Mouse (Mus musculus): ENCODE data around the gene Zbtb8b. TPM values are rescaled to one million over a fixed set of nuclear protein-coding genes. Genes with fewer than 3 reads are reported as not detected.

The Zbtb8b gene
- polyA plus RNA-seq, 1 experiment from 2014 or later, result 5.7 TPM

GRCm38 (mm10) chr4:129390216-129390743 lies 50.4 kb downstream of the Zbtb8b start:
- Histone ChIP-seq H3K9ac (replicated peaks; ENCODE audit: low read length) (no peak overlapping the region), H3K4me2 (replicated peaks; ENCODE audit: low read depth, low read length) (no peak overlapping the region), H3K36me3 (ENCODE audit: insufficient read depth, low read length) (no peaks in the 10 kb centered on the region), H3K9me3 (ENCODE audit: low read length) (no peaks in the 10 kb centered on the region), H3K4me3 (ENCODE audit: low read length) (no peak overlapping the region), H3K27me3 (ENCODE audit: insufficient read depth, low read length) (no peaks in the 10 kb centered on the region), H3K27ac (ENCODE audit: low read length) (no peak overlapping the region), H3K4me1 (ENCODE audit: insufficient read depth, low read length) (peaks cover 8% of the 10 kb centered on the region; the same call in 1 of the 2 replicates)
- WGBS, result 84% methylated on average over 14 of the region's 14 CpGs
- no peak for ATAC-seq (ENCODE audit: low FRiP score, low TSS enrichment)

DNA sequence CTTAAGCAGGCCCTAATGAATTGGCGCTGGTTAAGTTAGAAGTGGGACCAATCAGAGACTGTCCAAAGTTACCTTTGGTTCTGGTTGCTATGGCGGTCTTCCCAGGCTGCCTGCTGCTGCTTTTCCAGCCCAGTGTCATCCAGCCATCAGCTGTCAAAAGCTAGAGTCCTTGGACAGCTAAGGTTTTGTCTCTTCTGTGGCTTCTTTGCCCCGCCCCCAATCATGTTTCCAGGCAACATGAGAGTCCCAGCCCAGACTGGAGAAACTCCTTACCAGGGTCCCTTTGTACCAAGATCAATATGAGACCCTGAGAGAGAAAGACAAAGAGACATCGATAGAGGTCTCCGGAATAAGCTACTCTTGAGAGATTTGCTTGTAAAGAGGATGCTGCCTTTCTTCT lies 52.2 kb downstream of the Zbtb8b start:
- H3K27ac ChIP-seq (ENCODE audit: low read length), result no peak overlapping the region
- no peak overlapping the region for H3K4me3 ChIP-seq (ENCODE audit: low read length)
- no peaks in the 10 kb centered on the region for H3K27me3 ChIP-seq (ENCODE audit: insufficient read depth, low read length)
- H3K36me3 ChIP-seq (ENCODE audit: insufficient read depth, low read length), result no peaks in the 10 kb centered on the region
- no peak overlapping the region for H3K4me2 ChIP-seq (replicated peaks; ENCODE audit: low read depth, low read length)
- 89% methylated on average over 5 of the region's 5 CpGs for WGBS
- H3K9ac ChIP-seq (replicated peaks; ENCODE audit: low read length), result no peak overlapping the region
- no peak for ATAC-seq (ENCODE audit: low FRiP score, low TSS enrichment)
- H3K4me1 ChIP-seq (ENCODE audit: insufficient read depth, low read length), result no peaks in the 10 kb centered on the region; the same call in 1 of the 2 replicates
- no peaks in the 10 kb centered on the region for H3K9me3 ChIP-seq (ENCODE audit: low read length)

- ATAC-seq (ENCODE audit: low FRiP score, low TSS enrichment), result no peak
- no peak overlapping the region for H3K4me2 ChIP-seq (replicated peaks; ENCODE audit: low read depth, low read length)
- no peaks in the 10 kb centered on the region; the same call in 1 of the 2 replicates for H3K4me1 ChIP-seq (ENCODE audit: insufficient read depth, low read length)
- H3K4me3 ChIP-seq (ENCODE audit: low read length), result no peak overlapping the region
- 54% methylated on average over 1 of the region's 2 CpGs for WGBS
- no peaks in the 10 kb centered on the region for H3K36me3 ChIP-seq (ENCODE audit: insufficient read depth, low read length)
- H3K27me3 ChIP-seq (ENCODE audit: insufficient read depth, low read length), result no peaks in the 10 kb centered on the region
- no peaks in the 10 kb centered on the region for H3K9me3 ChIP-seq (ENCODE audit: low read length)
- H3K27ac ChIP-seq (ENCODE audit: low read length), result no peak overlapping the region
- no peak overlapping the region for H3K9ac ChIP-seq (replicated peaks; ENCODE audit: low read length)
These were observed 53.7 kb downstream of the Zbtb8b start for GRCm38 (mm10) chr4:129386989-129387388.

- no peaks in the 10 kb centered on the region for H3K9me3 ChIP-seq (ENCODE audit: low read length)
- H3K9ac ChIP-seq (replicated peaks; ENCODE audit: low read length), result no peak overlapping the region
- no peaks in the 10 kb centered on the region; the same call in 1 of the 2 replicates for H3K4me1 ChIP-seq (ENCODE audit: insufficient read depth, low read length)
- no peak overlapping the region for H3K27ac ChIP-seq (ENCODE audit: low read length)
- no peaks in the 10 kb centered on the region for H3K27me3 ChIP-seq (ENCODE audit: insufficient read depth, low read length)
- H3K4me3 ChIP-seq (ENCODE audit: low read length), result no peak overlapping the region
- no peak overlapping the region for H3K4me2 ChIP-seq (replicated peaks; ENCODE audit: low read depth, low read length)
- H3K36me3 ChIP-seq (ENCODE audit: insufficient read depth, low read length), result no peaks in the 10 kb centered on the region
- WGBS, result 91% methylated on average over 8 of the region's 8 CpGs
- no peak for ATAC-seq (ENCODE audit: low FRiP score, low TSS enrichment)
These were observed 54.2 kb downstream of the Zbtb8b start for GRCm38 (mm10) chr4:129386269-129386946.

DNA sequence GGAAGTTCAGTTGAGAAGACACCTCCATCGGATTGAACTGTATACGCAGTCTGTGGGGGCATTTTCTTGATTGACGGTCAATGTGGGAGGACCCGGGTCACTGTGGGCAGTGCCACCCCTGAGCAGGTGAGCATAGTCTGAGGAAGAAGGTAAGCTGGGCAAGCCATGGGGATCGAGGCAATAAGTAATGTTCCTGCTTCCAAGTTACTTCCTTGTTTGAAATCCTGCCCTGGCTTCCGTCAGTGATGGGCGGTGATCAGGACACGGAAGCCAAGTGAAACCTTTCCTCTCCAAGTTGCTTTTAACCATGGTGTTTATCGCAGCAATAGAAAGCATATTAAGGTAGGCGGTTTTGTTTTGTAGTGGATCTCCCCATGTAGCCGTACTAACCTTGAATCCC lies 55.0 kb downstream of the Zbtb8b start:
- no peak overlapping the region for H3K9ac ChIP-seq (replicated peaks; ENCODE audit: low read length)
- no peaks in the 10 kb centered on the region for H3K9me3 ChIP-seq (ENCODE audit: low read length)
- WGBS, result 85% methylated on average over 11 of the region's 11 CpGs
- no peak overlapping the region for H3K4me2 ChIP-seq (replicated peaks; ENCODE audit: low read depth, low read length)
- H3K4me3 ChIP-seq (ENCODE audit: low read length), result no peak overlapping the region
- no peak overlapping the region for H3K27ac ChIP-seq (ENCODE audit: low read length)
- H3K4me1 ChIP-seq (ENCODE audit: insufficient read depth, low read length), result no peaks in the 10 kb centered on the region; the same call in 1 of the 2 replicates
- no peaks in the 10 kb centered on the region for H3K27me3 ChIP-seq (ENCODE audit: insufficient read depth, low read length)
- no peak for ATAC-seq (ENCODE audit: low FRiP score, low TSS enrichment)
- no peaks in the 10 kb centered on the region for H3K36me3 ChIP-seq (ENCODE audit: insufficient read depth, low read length)

DNA sequence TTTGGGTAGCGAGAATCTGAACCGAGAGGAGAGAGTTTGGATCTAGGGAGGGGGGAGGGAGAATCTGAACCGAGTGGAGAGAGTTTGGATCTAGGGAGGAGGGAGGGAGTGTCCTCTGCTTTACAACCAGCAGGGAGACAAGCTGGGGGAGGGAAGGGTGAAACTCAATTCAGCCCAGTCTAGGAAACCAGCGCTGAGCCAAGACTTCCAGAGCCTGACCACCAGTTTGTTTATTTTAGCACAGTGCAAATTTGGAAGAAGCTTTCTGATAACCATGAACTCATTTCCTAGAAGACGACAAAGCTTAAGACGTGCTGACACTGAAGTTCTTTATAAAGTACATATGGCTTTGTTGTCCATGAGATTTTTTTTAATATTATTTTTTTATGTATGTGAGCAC lies 56.2 kb downstream of the Zbtb8b start:
- 15% methylated on average over 6 of the region's 6 CpGs for WGBS
- H3K4me3 ChIP-seq (ENCODE audit: low read length), result no peak overlapping the region

GRCm38 (mm10) chr4:129383586-129383985 lies 57.1 kb downstream of the Zbtb8b start:
- ATAC-seq (ENCODE audit: low FRiP score, low TSS enrichment), result no peak
- 84% methylated on average over 3 of the region's 3 CpGs for WGBS
- Histone ChIP-seq H3K36me3 (ENCODE audit: insufficient read depth, low read length) (no peaks in the 10 kb centered on the region), H3K27me3 (ENCODE audit: insufficient read depth, low read length) (peaks cover 3% of the 10 kb centered on the region; the same call in 1 of the 2 replicates), H3K4me2 (replicated peaks; ENCODE audit: low read depth, low read length) (no peak overlapping the region), H3K27ac (ENCODE audit: low read length) (no peak overlapping the region), H3K9ac (replicated peaks; ENCODE audit: low read length) (no peak overlapping the region), H3K9me3 (ENCODE audit: low read length) (no peaks in the 10 kb centered on the region), H3K4me1 (ENCODE audit: insufficient read depth, low read length) (no peaks in the 10 kb centered on the region; the same call in 1 of the 2 replicates), H3K4me3 (ENCODE audit: low read length) (no peak overlapping the region)

More for the DNA sequence above, 56.2 kb downstream of the Zbtb8b start:
- Histone ChIP-seq H3K36me3 (ENCODE audit: insufficient read depth, low read length) (no peaks in the 10 kb centered on the region), H3K9me3 (ENCODE audit: low read length) (no peaks in the 10 kb centered on the region), H3K4me2 (replicated peaks; ENCODE audit: low read depth, low read length) (0 out of 2 replicates have a peak overlapping the region, but pooled peaks have one; percentile 10), H3K9ac (replicated peaks; ENCODE audit: low read length) (no peak overlapping the region), H3K27ac (ENCODE audit: low read length) (peak overlapping the region; percentile 75), H3K27me3 (ENCODE audit: insufficient read depth, low read length) (peaks cover 3% of the 10 kb centered on the region; the same call in 1 of the 2 replicates), H3K4me1 (ENCODE audit: insufficient read depth, low read length) (no peaks in the 10 kb centered on the region; the same call in 1 of the 2 replicates)
- ATAC-seq (ENCODE audit: low FRiP score, low TSS enrichment), result peak; percentile 90

- no peaks in the 10 kb centered on the region for H3K9me3 ChIP-seq (ENCODE audit: low read length)
- WGBS, result 90% methylated on average over 2 of the region's 2 CpGs
- no peak overlapping the region for H3K4me3 ChIP-seq (ENCODE audit: low read length)
- peaks cover 3% of the 10 kb centered on the region; the same call in 1 of the 2 replicates for H3K27me3 ChIP-seq (ENCODE audit: insufficient read depth, low read length)
- H3K27ac ChIP-seq (ENCODE audit: low read length), result no peak overlapping the region; the same call in 1 of the 2 replicates
- H3K9ac ChIP-seq (replicated peaks; ENCODE audit: low read length), result no peak overlapping the region
- H3K36me3 ChIP-seq (ENCODE audit: insufficient read depth, low read length), result no peaks in the 10 kb centered on the region
- ATAC-seq (ENCODE audit: low FRiP score, low TSS enrichment), result no peak
- peaks cover 3% of the 10 kb centered on the region; the same call in 1 of the 2 replicates for H3K4me1 ChIP-seq (ENCODE audit: insufficient read depth, low read length)
- H3K4me2 ChIP-seq (replicated peaks; ENCODE audit: low read depth, low read length), result no peak overlapping the region
These were observed 58.2 kb downstream of the Zbtb8b start for GRCm38 (mm10) chr4:129382488-129382887.

GRCm38 (mm10) chr4:129382029-129382428 lies 58.6 kb downstream of the Zbtb8b start:
- no peaks in the 10 kb centered on the region for H3K36me3 ChIP-seq (ENCODE audit: insufficient read depth, low read length)
- H3K27me3 ChIP-seq (ENCODE audit: insufficient read depth, low read length), result peaks cover 3% of the 10 kb centered on the region; the same call in 1 of the 2 replicates
- H3K4me3 ChIP-seq (ENCODE audit: low read length), result no peak overlapping the region
- H3K4me2 ChIP-seq (replicated peaks; ENCODE audit: low read depth, low read length), result no peak overlapping the region
- H3K27ac ChIP-seq (ENCODE audit: low read length), result no peak overlapping the region
- peaks cover 3% of the 10 kb centered on the region; the same call in 1 of the 2 replicates for H3K4me1 ChIP-seq (ENCODE audit: insufficient read depth, low read length)
- ATAC-seq (ENCODE audit: low FRiP score, low TSS enrichment), result no peak
- H3K9ac ChIP-seq (replicated peaks; ENCODE audit: low read length), result no peak overlapping the region
- H3K9me3 ChIP-seq (ENCODE audit: low read length), result no peaks in the 10 kb centered on the region
- 92% methylated on average over 9 of the region's 9 CpGs for WGBS

- no peaks in the 10 kb centered on the region for H3K9me3 ChIP-seq (ENCODE audit: low read length)
- H3K4me3 ChIP-seq (ENCODE audit: low read length), result no peak overlapping the region
- H3K27me3 ChIP-seq (ENCODE audit: insufficient read depth, low read length), result peaks cover 3% of the 10 kb centered on the region; the same call in 1 of the 2 replicates
- H3K36me3 ChIP-seq (ENCODE audit: insufficient read depth, low read length), result no peaks in the 10 kb centered on the region
- H3K4me2 ChIP-seq (replicated peaks; ENCODE audit: low read depth, low read length), result no peak overlapping the region
- H3K27ac ChIP-seq (ENCODE audit: low read length), result no peak overlapping the region
- no peak overlapping the region for H3K9ac ChIP-seq (replicated peaks; ENCODE audit: low read length)
- 70% methylated on average over 8 of the region's 8 CpGs for WGBS
- no peak for ATAC-seq (ENCODE audit: low FRiP score, low TSS enrichment)
- H3K4me1 ChIP-seq (ENCODE audit: insufficient read depth, low read length), result peaks cover 9% of the 10 kb centered on the region
These were observed 59.5 kb downstream of the Zbtb8b start for GRCm38 (mm10) chr4:129381148-129381547.
